Mouse (Mus musculus) hindbrain, postnatal 0 days (tissue): ENCODE data around the gene Ctdspl. TPM values are rescaled to one million over a fixed set of nuclear protein-coding genes. Genes with fewer than 3 reads are reported as not detected.
A peak's percentile ranks its signal among the peaks of the same experiment; 100 is the strongest.

Experiments
- ATAC-seq: fragments of 200-750 bp; cut with Nextera tagmentation; 2 replicates; pipeline ENCODE4 v1.8.0; 2017; ENCODE audit warnings: mild to moderate bottlenecking, moderate TSS enrichment, moderate library complexity
- DNase-seq: peaks from one replicate; pipeline ENCODE4 v3.0.0-alpha.2; 2015; ENCODE audit warnings: low spot score
- H3K27ac ChIP-seq: fragments of 300-500 bp; sonication (generic); 2 replicates; pipeline ENCODE4 v1.5.1; 2014; ENCODE audit warnings: mild to moderate bottlenecking
- H3K27me3 ChIP-seq: fragments of 300-500 bp; sonication (generic); 2 replicates; pipeline ENCODE4 v1.6.1; 2014; ENCODE audit warnings: low read length, mixed read lengths; ENCODE audit not compliant: insufficient read depth
- H3K36me3 ChIP-seq: fragments of 300-500 bp; sonication (generic); 2 replicates; pipeline ENCODE4 v1.6.1; 2014; ENCODE audit warnings: low read length, mixed read lengths; ENCODE audit not compliant: insufficient read depth
- H3K4me1 ChIP-seq: fragments of 300-500 bp; sonication (generic); 2 replicates; pipeline ENCODE4 v1.6.1; 2014; ENCODE audit warnings: antibody characterized with exemption, low read length, mixed read lengths; ENCODE audit not compliant: insufficient read depth
- H3K4me2 ChIP-seq: fragments of 300-500 bp; sonication (generic); 2 replicates; pipeline ENCODE4 v1.6.1; 2014; ENCODE audit warnings: low read depth, mild to moderate bottlenecking, low read length, moderate library complexity, mixed read lengths
- H3K4me3 ChIP-seq: fragments of 300-500 bp; sonication (generic); 2 replicates; pipeline ENCODE4 v1.5.1; 2014; ENCODE audit warnings: low read length
- H3K9ac ChIP-seq: fragments of 300-500 bp; sonication (generic); replicated peaks from 2 replicates; pipeline ENCODE4 v1.6.1; 2014; ENCODE audit warnings: mild to moderate bottlenecking, low read length, moderate library complexity, mixed read lengths
- H3K9me3 ChIP-seq: fragments of 300-500 bp; sonication (generic); 2 replicates; pipeline ENCODE4 v1.6.1; 2016; ENCODE audit warnings: low read length, mixed read lengths
- CTCF ChIP-seq: IDR thresholded peaks from 2 replicates; pipeline ENCODE4 v1.5.1; 2016; ENCODE audit warnings: antibody characterized with exemption, control low read depth, low read depth
- WGBS: fragments of 180-500 bp; shearing (Covaris S2); extraction: QIAGEN DNeasy Blood & Tissue Kit; methylation state at CpG from one replicate; pipeline ENCODE4 v1.1.7; 2014; 5-methylcytosine and 5-hydroxymethylcytosine counted together
- polyA plus RNA-seq: library from polyadenylated mRNA; unstranded; fragments of >200 nt; fragmentation: Nextera tagmentation; extraction: Ambion mirVana; gene quantifications from 2 replicates; pipeline ENCODE4 v1.2.1, GENCODE M21; 2015
- total RNA-seq: library from RNA; depleted of rRNA; stranded (reverse); fragments of >200 nt; gene quantifications from 2 replicates; pipeline ENCODE4 v1.2.3, GENCODE M21; 2014

Ctdspl gene
- total and polyA plus RNA-seq, 2 experiments from 2014 or later: 5.5 to 8.4 TPM

DNA sequence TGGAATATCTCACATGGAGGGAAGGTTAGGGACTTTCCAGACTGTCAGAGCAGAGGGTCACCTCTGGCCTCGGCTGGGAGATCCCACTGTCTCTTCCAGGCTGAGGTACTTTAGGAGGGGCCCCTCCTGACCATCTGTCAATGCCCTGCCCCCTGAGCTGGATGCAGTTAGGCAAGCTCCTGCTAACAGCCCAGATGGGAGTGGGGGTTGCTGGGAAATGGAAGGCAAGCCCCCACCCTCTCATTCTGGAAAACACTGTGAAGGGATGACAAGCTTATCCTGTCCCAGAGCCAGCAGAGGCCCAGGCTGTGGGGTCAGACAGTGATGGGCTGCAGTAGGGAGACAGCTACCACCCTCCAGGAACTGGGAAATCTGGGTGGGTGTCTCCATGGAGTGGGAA, 160.2 kb downstream of the Ctdspl start:
- Histone ChIP-seq H3K9me3 (no peaks in the 10 kb centered on the region), H3K27me3 (no peaks in the 10 kb centered on the region), H3K27ac (no peak overlapping the region), H3K4me2 (no peak overlapping the region), H3K4me3 (no peak overlapping the region), H3K4me1 (peaks cover 8% of the 10 kb centered on the region; the same call in 1 of the 2 replicates), H3K9ac (no peak overlapping the region), H3K36me3 (no peaks in the 10 kb centered on the region; the same call in 1 of the 2 replicates)
- TF ChIP-seq CTCF: no peak
- no peak for DNase-seq
- ATAC-seq: no peak
- 44% methylated on average over 1 of the region's 1 CpGs for WGBS

DNA sequence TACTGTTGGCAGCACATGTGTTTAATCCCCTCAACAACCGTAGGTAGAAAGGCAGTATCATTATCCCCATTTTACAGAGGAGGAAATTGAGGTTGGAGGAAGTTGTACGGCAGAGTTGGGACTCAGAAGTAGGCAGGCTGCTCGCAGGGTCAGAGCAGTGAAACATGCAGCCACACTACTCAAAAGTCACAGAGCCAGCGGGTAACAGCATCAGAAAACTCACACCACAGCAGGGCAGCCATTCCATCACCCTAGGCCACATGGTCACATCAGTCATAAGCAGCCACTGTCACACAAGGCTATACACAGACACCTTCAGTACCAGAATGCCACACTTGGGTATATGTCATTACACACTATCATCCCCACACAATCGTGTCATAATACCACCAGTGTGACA, 161.1 kb downstream of the Ctdspl start:
- 84% methylated on average over 5 of the region's 5 CpGs for WGBS
- ATAC-seq (no peak), DNase-seq (no peak)
- Histone ChIP-seq H3K9ac (no peak overlapping the region), H3K4me1 (peaks cover 6% of the 10 kb centered on the region), H3K4me2 (no peak overlapping the region), H3K9me3 (no peaks in the 10 kb centered on the region), H3K4me3 (no peak overlapping the region), H3K27me3 (no peaks in the 10 kb centered on the region), H3K36me3 (no peaks in the 10 kb centered on the region; the same call in 1 of the 2 replicates), H3K27ac (no peak overlapping the region)
- TF ChIP-seq CTCF: no peak

GRCm38 (mm10) chr9:119088148-119088801, 162.0 kb downstream of the Ctdspl start:
- H3K4me3 ChIP-seq: peak overlapping the region; percentile 21
- H3K9me3 ChIP-seq: no peaks in the 10 kb centered on the region
- peaks cover 11% of the 10 kb centered on the region for H3K4me1 ChIP-seq
- H3K36me3 ChIP-seq: no peaks in the 10 kb centered on the region; the same call in 1 of the 2 replicates
- peak; percentile 67 for ATAC-seq
- no peak overlapping the region for H3K27ac ChIP-seq
- TF ChIP-seq CTCF: no peak
- H3K4me2 ChIP-seq: peak overlapping the region; percentile 50
- WGBS: 4% methylated on average over 24 of the region's 24 CpGs
- DNase-seq: peak; percentile 65
- H3K9ac ChIP-seq: peak overlapping the region; percentile 24
- H3K27me3 ChIP-seq: no peaks in the 10 kb centered on the region

DNA sequence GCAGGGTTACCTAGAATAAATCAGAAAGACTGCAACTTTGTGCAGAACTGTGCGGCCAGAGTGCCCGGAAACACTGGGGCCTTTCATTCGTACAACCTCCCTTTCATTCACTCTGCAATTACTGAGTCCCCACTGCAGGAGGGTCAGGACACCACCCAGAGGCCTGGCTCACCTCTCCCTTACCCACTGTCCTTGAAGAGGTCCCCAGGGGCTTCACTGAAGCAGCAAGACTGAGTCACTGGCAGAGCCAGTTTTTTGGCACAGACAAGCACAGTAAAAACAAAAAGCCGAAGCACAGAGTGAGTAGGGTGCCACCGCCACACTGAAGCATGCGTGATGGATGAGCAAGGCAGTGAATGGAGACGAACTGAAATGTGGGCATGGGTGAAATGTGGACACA, 163.2 kb downstream of the Ctdspl start:
- Histone ChIP-seq H3K4me1 (peaks cover 19% of the 10 kb centered on the region), H3K36me3 (no peaks in the 10 kb centered on the region), H3K27ac (no peak overlapping the region), H3K4me3 (no peak overlapping the region), H3K9ac (no peak overlapping the region), H3K9me3 (no peaks in the 10 kb centered on the region), H3K27me3 (no peaks in the 10 kb centered on the region), H3K4me2 (no peak overlapping the region)
- ATAC-seq: no peak
- DNase-seq: peak; percentile 30
- 39% methylated on average over 7 of the region's 7 CpGs for WGBS
- no peak for TF ChIP-seq CTCF

- DNase-seq: no peak
- TF ChIP-seq CTCF: no peak
- H3K27ac ChIP-seq: no peak overlapping the region
- no peak overlapping the region for H3K4me2 ChIP-seq
- H3K4me1 ChIP-seq: peaks cover 19% of the 10 kb centered on the region
- H3K9ac ChIP-seq: no peak overlapping the region
- no peaks in the 10 kb centered on the region for H3K9me3 ChIP-seq
- no peak for ATAC-seq
- H3K4me3 ChIP-seq: no peak overlapping the region
- 90% methylated on average over 5 of the region's 5 CpGs for WGBS
- no peaks in the 10 kb centered on the region for H3K27me3 ChIP-seq
- H3K36me3 ChIP-seq: no peaks in the 10 kb centered on the region
Measured at GRCm38 (mm10) chr9:119090462-119090861, 164.2 kb downstream of the Ctdspl start.

GRCm38 (mm10) chr9:119091581-119092310, 165.5 kb downstream of the Ctdspl start:
- DNase-seq (no peak), ATAC-seq (no peak)
- no peak overlapping the region for H3K27ac ChIP-seq
- TF ChIP-seq CTCF: no peak
- no peaks in the 10 kb centered on the region for H3K27me3 ChIP-seq
- no peaks in the 10 kb centered on the region for H3K9me3 ChIP-seq
- H3K4me1 ChIP-seq: peaks cover 19% of the 10 kb centered on the region
- H3K9ac ChIP-seq: no peak overlapping the region; the same call in 1 of the 2 replicates
- 71% methylated on average over 12 of the region's 12 CpGs for WGBS
- peak overlapping the region; percentile 92 for H3K4me2 ChIP-seq
- H3K36me3 ChIP-seq: no peaks in the 10 kb centered on the region
- peak overlapping the region; percentile 57 for H3K4me3 ChIP-seq
